Mouse (Mus musculus) forebrain, embryonic 11.5 days (tissue): ENCODE results near the gene Gsdma. TPM values are rescaled to one million over a fixed set of nuclear protein-coding genes. Genes with fewer than 3 reads are reported as not detected.

Source experiments
- ATAC-seq: fragments of 200-750 bp; cut with Nextera tagmentation; replicated peaks from 2 replicates; pipeline ENCODE4 v1.8.0; 2017; ENCODE audit warnings: moderate TSS enrichment; ENCODE audit not compliant: low FRiP score
- DNase-seq: peaks from one replicate; pipeline ENCODE4 v3.0.0-alpha.2; 2017; ENCODE audit warnings: low spot score
- H3K27ac ChIP-seq: fragments of 300-500 bp; sonication (generic); 2 replicates; pipeline ENCODE4 v1.5.1; 2014; ENCODE audit warnings: low read depth, low read length
- H3K27me3 ChIP-seq: fragments of 300-500 bp; sonication (generic); 2 replicates; pipeline ENCODE4 v1.6.1; 2014; ENCODE audit warnings: mild to moderate bottlenecking, low read length, mixed read lengths; ENCODE audit not compliant: control insufficient read depth, insufficient read depth
- H3K36me3 ChIP-seq: fragments of 300-500 bp; sonication (generic); 2 replicates; pipeline ENCODE4 v1.6.1; 2014; ENCODE audit warnings: mild to moderate bottlenecking, low read length, moderate library complexity, mixed read lengths; ENCODE audit not compliant: control insufficient read depth, insufficient read depth
- H3K4me1 ChIP-seq: fragments of 300-500 bp; sonication (generic); replicated peaks from 2 replicates; pipeline ENCODE4 v1.6.1; 2014; ENCODE audit warnings: low read length, mixed read lengths; ENCODE audit not compliant: control insufficient read depth, insufficient read depth
- H3K4me2 ChIP-seq: fragments of 300-500 bp; sonication (generic); 2 replicates; pipeline ENCODE4 v1.6.1; 2014; ENCODE audit warnings: low read depth, mild to moderate bottlenecking, low read length, moderate library complexity, mixed read lengths; ENCODE audit not compliant: severe bottlenecking
- H3K4me3 ChIP-seq: fragments of 300-500 bp; sonication (generic); 2 replicates; pipeline ENCODE4 v1.5.1; 2014; ENCODE audit warnings: low read depth, low read length
- H3K9ac ChIP-seq: fragments of 300-500 bp; sonication (generic); 2 replicates; pipeline ENCODE4 v1.6.1; 2014; ENCODE audit warnings: low read length
- H3K9me3 ChIP-seq: fragments of 300-500 bp; sonication (generic); 2 replicates; pipeline ENCODE4 v1.6.1; 2016; ENCODE audit warnings: low read length, mixed read lengths; ENCODE audit not compliant: control insufficient read depth
- WGBS: fragments of 180-500 bp; shearing (Covaris S2); extraction: QIAGEN DNeasy Blood & Tissue Kit; methylation state at CpG from one replicate; pipeline ENCODE4 v1.1.7; 2014; 5-methylcytosine and 5-hydroxymethylcytosine counted together
- polyA plus RNA-seq: library from polyadenylated mRNA; unstranded; fragments of >200 nt; fragmentation: Nextera tagmentation; extraction: Ambion mirVana; gene quantifications from 2 replicates; pipeline ENCODE4 v1.2.1, GENCODE M21; 2014

The Gsdma gene
- polyA plus RNA-seq, 1 experiment from 2014 or later, result not detected

DNA sequence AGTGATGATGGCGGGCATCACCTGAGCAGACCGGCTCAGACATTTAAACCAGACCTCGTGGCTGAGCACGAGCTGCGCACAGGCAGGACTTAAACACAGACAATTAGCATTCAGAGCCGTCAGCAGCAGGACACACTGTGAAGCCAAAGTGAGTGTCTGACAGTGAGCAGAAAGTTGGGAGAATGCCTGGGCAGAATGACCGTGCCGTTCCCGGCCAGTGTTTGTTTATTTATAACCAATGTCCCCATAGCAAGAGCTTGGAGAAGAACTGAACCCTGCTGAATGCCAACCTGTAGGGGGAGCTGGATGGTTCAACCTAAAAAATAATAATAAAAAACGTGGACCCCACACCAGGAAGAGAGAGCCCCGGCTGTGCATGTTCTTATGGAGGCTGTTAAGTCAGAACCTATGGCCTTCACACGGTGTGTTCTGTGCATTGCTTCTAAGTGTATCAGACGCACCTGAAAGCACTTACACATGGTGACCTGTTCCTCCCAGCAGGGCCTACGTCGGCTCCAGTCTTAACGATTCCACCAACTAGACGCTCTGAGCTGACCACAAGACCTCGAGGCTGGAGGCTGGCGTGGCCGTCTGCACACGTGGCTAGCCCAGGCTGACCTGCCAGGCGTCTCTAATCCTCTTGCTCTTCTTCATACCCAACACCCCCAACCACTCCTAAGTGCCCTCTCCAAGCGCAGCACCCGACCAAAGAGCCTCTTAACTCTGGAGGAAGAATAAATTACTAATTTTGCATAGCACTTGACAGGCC is 57.5 kb downstream of the Gsdma start:
- no peak overlapping the region for H3K4me3 ChIP-seq
- 77% methylated on average over 24 of the region's 24 CpGs for WGBS

GRCm38 (mm10) chr11:98723098-98723497 is 58.9 kb downstream of the Gsdma start:
- Histone ChIP-seq H3K4me1 (no peaks in the 10 kb centered on the region), H3K36me3 (no peaks in the 10 kb centered on the region)
- 90% methylated on average over 7 of the region's 7 CpGs for WGBS

More for the DNA sequence above, 57.5 kb downstream of the Gsdma start:
- Histone ChIP-seq H3K4me1 (no peaks in the 10 kb centered on the region), H3K4me2 (no peak overlapping the region), H3K9me3 (no peaks in the 10 kb centered on the region), H3K27ac (no peak overlapping the region), H3K27me3 (no peaks in the 10 kb centered on the region), H3K9ac (no peak overlapping the region), H3K36me3 (no peaks in the 10 kb centered on the region)
- ATAC-seq, result no peak
- no peak for DNase-seq

DNA sequence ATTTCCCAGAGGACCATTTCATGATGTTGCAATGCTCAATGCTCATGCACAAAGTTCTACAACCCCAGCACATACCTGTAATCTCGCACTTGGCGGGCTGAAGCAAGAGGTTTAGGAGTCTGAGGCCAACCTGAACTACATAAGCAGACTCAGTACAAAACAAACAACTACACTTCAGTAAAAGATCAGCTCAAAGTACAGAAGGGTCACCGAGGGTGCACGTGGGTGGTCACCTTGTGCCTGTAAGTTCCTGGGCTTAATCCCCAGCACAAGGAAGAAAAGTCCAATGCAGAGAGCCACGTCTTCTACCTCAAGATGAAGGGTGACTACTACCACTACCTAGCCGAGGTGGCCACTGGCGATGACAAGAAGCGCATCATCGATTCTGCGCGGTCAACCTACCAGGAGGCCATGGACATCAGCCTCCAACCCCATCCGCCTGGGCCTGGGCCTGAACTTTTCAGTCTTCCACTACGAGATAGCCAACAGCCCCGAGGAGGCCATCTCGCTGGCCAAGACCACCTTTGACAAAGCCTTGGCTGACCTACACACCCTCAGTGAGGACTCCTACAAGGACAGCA is 61.9 kb downstream of the Gsdma start:
- ATAC-seq (no peak), DNase-seq (no peak)
- no peak overlapping the region for H3K27ac ChIP-seq
- H3K9ac ChIP-seq, result no peak overlapping the region
- H3K9me3 ChIP-seq, result no peaks in the 10 kb centered on the region
- H3K4me3 ChIP-seq, result no peak overlapping the region
- WGBS, result 94% methylated on average over 15 of the region's 15 CpGs
- H3K4me1 ChIP-seq, result peaks cover 3% of the 10 kb centered on the region; the same call in 1 of the 2 replicates
- H3K36me3 ChIP-seq, result no peaks in the 10 kb centered on the region
- no peaks in the 10 kb centered on the region for H3K27me3 ChIP-seq
- H3K4me2 ChIP-seq, result no peak overlapping the region

More at GRCm38 (mm10) chr11:98723098-98723497, 58.9 kb downstream of the Gsdma start:
- Histone ChIP-seq H3K27me3 (no peaks in the 10 kb centered on the region), H3K27ac (no peak overlapping the region), H3K9ac (no peak overlapping the region), H3K9me3 (no peaks in the 10 kb centered on the region), H3K4me2 (no peak overlapping the region), H3K4me3 (no peak overlapping the region)
- DNase-seq (no peak), ATAC-seq (no peak)

Other genes starting within 250 kb of the Gsdma start
- gene Mien1, start 225.4 kb upstream of the Gsdma start, polyA plus RNA-seq, result 111 and 112 TPM in 2 replicates
- gene Grb7, start 218.0 kb upstream of the Gsdma start, polyA plus RNA-seq, result 1.8 and 1.9 TPM in 2 replicates
- 0.08 TPM in 1 of 2 replicates, not detected in the other for gene Ikzf3, start 118.3 kb upstream of the Gsdma start, polyA plus RNA-seq
- 0.21 TPM in 2 replicates for gene Zpbp2, start 113.3 kb upstream of the Gsdma start, polyA plus RNA-seq
- gene Ormdl3, start 77.0 kb upstream of the Gsdma start, polyA plus RNA-seq, result 8.6 and 11.2 TPM in 2 replicates
- gene Lrrc3c, start 66.1 kb upstream of the Gsdma start, polyA plus RNA-seq, result not detected in 2 replicates
- 0.96 and 1.5 TPM in 2 replicates for gene Gm12355, start 38.7 kb upstream of the Gsdma start, polyA plus RNA-seq
- not detected in 2 replicates for gene Gsdma3, start 38.0 kb upstream of the Gsdma start, polyA plus RNA-seq
- not detected in 2 replicates for gene Gsdma2, start 17.6 kb upstream of the Gsdma start, polyA plus RNA-seq
- gene Psmd3, start 18.2 kb downstream of the Gsdma start, polyA plus RNA-seq, result 208 and 220 TPM in 2 replicates
- gene Csf3, start 36.9 kb downstream of the Gsdma start, polyA plus RNA-seq, result not detected in 2 replicates
- gene Med24, start 65.1 kb downstream of the Gsdma start, polyA plus RNA-seq, result 75.9 and 76.6 TPM in 2 replicates
- gene Thra, start 76.3 kb downstream of the Gsdma start, polyA plus RNA-seq, result 35.9 and 36.9 TPM in 2 replicates
- 1.0 and 1.6 TPM in 2 replicates for gene Nr1d1, start 111.0 kb downstream of the Gsdma start, polyA plus RNA-seq
- 24.0 and 28.4 TPM in 2 replicates for gene Msl1, start 131.2 kb downstream of the Gsdma start, polyA plus RNA-seq
- gene Casc3, start 140.6 kb downstream of the Gsdma start, polyA plus RNA-seq, result 59.9 and 63.2 TPM in 2 replicates
- 2.0 and 2.5 TPM in 2 replicates for gene Rapgefl1, start 172.4 kb downstream of the Gsdma start, polyA plus RNA-seq
- 5.5 and 6.3 TPM in 2 replicates for gene Wipf2, start 199.3 kb downstream of the Gsdma start, polyA plus RNA-seq
- 52.8 and 54.7 TPM in 2 replicates for gene Cdc6, start 243.4 kb downstream of the Gsdma start, polyA plus RNA-seq